Mouse (Mus musculus): ENCODE results near the gene A830018L16Rik.
"Not testable (repeated sequence)": the region's sequence is repeated elsewhere in the genome, so short reads cannot be mapped to it uniquely, and the experiment has no call there.

Gene A830018L16Rik

GRCm38 (mm10) chr1:11413894-11414556, at the start of gene A830018L16Rik:
A830018L16Rik (plus strand) TSS chr1:11414105.
- DNase-seq (ENCODE audit: low read depth, low spot score): no peak

GRCm38 (mm10) chr1:11385846-11386245, 28.1 kb upstream of the A830018L16Rik start:
- no peak for DNase-seq (ENCODE audit: low read depth, low spot score)

- no peak for DNase-seq (ENCODE audit: low read depth, low spot score)
Measured at GRCm38 (mm10) chr1:11395408-11395807, 18.5 kb upstream of the A830018L16Rik start.

GRCm38 (mm10) chr1:11395996-11396736, 17.7 kb upstream of the A830018L16Rik start:
- no peak for DNase-seq (ENCODE audit: low read depth, low spot score)

GRCm38 (mm10) chr1:11401159-11401558, 12.7 kb upstream of the A830018L16Rik start:
- no peak for DNase-seq (ENCODE audit: low read depth, low spot score)

- DNase-seq (ENCODE audit: low read depth, low spot score): no peak
Measured at GRCm38 (mm10) chr1:11405527-11405926, 8.4 kb upstream of the A830018L16Rik start.

GRCm38 (mm10) chr1:11406026-11406425, 7.9 kb upstream of the A830018L16Rik start:
- DNase-seq (ENCODE audit: low read depth, low spot score): no peak

- DNase-seq (ENCODE audit: low read depth, low spot score): no peak
Measured at GRCm38 (mm10) chr1:11414560-11414959, 655 bp downstream of the A830018L16Rik start.

- no peak for DNase-seq (ENCODE audit: low read depth, low spot score)
Measured at GRCm38 (mm10) chr1:11427310-11427709, 13.4 kb downstream of the A830018L16Rik start.

- DNase-seq (ENCODE audit: low read depth, low spot score): no peak
Measured at GRCm38 (mm10) chr1:11458353-11458752, 44.4 kb downstream of the A830018L16Rik start.

GRCm38 (mm10) chr1:11466325-11466724, 52.4 kb downstream of the A830018L16Rik start:
- DNase-seq (ENCODE audit: low read depth, low spot score): no peak

GRCm38 (mm10) chr1:11467065-11467643, 53.2 kb downstream of the A830018L16Rik start:
- no peak for DNase-seq (ENCODE audit: low read depth, low spot score)

GRCm38 (mm10) chr1:11492936-11493335, 79.0 kb downstream of the A830018L16Rik start:
- DNase-seq (ENCODE audit: low read depth, low spot score): no peak

GRCm38 (mm10) chr1:11501556-11501955, 87.7 kb downstream of the A830018L16Rik start:
- no peak for DNase-seq (ENCODE audit: low read depth, low spot score)

GRCm38 (mm10) chr1:11549810-11550209, 135.9 kb downstream of the A830018L16Rik start:
- DNase-seq (ENCODE audit: low read depth, low spot score): not testable (repeated sequence)

GRCm38 (mm10) chr1:11565309-11565708, 151.4 kb downstream of the A830018L16Rik start:
- no peak for DNase-seq (ENCODE audit: low read depth, low spot score)

GRCm38 (mm10) chr1:11566730-11567129, 152.8 kb downstream of the A830018L16Rik start:
- no peak for DNase-seq (ENCODE audit: low read depth, low spot score)

GRCm38 (mm10) chr1:11567300-11567885, 153.5 kb downstream of the A830018L16Rik start:
- no peak for DNase-seq (ENCODE audit: low read depth, low spot score)

GRCm38 (mm10) chr1:11570274-11570673, 156.4 kb downstream of the A830018L16Rik start:
- no peak for DNase-seq (ENCODE audit: low read depth, low spot score)

- DNase-seq (ENCODE audit: low read depth, low spot score): no peak
Measured at GRCm38 (mm10) chr1:11573462-11573861, 159.6 kb downstream of the A830018L16Rik start.

GRCm38 (mm10) chr1:11580026-11580425, 166.1 kb downstream of the A830018L16Rik start:
- DNase-seq (ENCODE audit: low read depth, low spot score): no peak

- DNase-seq (ENCODE audit: low read depth, low spot score): no peak
Measured at GRCm38 (mm10) chr1:11588305-11588704, 174.4 kb downstream of the A830018L16Rik start.
